Mouse (Mus musculus) ovary, postnatal 36 days (tissue): ENCODE measurements at regions not wholly inside any gene's neighbourhood (a gene's known extent, or its start where the extent isn't known, plus 50 kb on each side); places are given as distances from the start of the nearest gene placed in this dataset.

ENCODE experiments used
- DNase-seq: peaks from one replicate; pipeline ENCODE4 v3.0.0; 2022; ENCODE audit warnings: low spot score, mixed read lengths

GRCm38 (mm10) chr16:91156506-91156905 is 61.6 kb upstream of the 4932438H23Rik start:
- no peak for DNase-seq

- peak; percentile 11 for DNase-seq
These were observed 64.6 kb upstream of the Olig2 start for GRCm38 (mm10) chr16:91160679-91161078.

- DNase-seq: no peak
These were observed 63.6 kb upstream of the Olig2 start for GRCm38 (mm10) chr16:91161616-91162015.

GRCm38 (mm10) chr16:91162381-91162780 is 62.9 kb upstream of the Olig2 start:
- DNase-seq: no peak

DNA sequence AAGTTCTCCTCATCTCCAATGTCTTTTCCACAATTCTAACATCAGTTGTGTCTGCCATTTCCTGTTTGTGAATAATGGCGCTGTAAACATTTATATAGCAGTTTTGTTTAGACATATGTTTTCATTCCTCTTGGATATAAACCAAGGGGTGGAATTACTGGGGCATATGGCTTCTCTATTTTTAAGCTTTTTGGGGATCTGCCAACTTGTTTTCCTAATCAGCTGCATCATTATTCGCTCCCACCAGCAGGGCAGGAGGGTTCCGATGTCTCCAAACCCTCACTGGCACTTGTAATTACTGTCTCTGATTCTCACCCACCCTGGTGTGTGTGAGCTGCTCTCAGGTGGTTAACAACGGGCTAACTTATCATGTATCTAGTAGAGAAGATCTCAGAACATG is 59.4 kb upstream of the Olig2 start:
- no peak for DNase-seq

GRCm38 (mm10) chr16:91166866-91167265 is 58.4 kb upstream of the Olig2 start:
- no peak for DNase-seq

DNA sequence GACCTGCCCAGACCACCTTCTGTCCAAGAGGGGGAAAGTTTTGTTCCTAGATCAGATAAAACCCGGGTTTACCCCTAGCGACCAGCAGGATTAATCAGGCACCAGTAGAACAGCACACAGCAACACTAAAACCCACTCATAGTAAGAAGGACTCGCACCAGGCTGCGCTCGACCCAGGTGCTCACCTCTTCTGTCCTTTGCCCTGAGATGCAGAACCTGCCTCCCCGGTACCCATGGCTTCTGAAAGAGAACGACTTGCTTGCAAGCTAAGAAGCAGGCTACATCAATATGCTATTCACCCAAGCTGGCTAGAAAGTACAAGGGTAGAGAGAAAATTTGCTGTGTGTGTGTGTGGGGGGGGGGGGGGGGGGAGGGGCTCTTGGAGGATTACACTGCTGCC is 56.9 kb upstream of the Olig2 start:
- DNase-seq: no peak

GRCm38 (mm10) chr16:91169829-91170228 is 55.4 kb upstream of the Olig2 start:
- no peak for DNase-seq

DNA sequence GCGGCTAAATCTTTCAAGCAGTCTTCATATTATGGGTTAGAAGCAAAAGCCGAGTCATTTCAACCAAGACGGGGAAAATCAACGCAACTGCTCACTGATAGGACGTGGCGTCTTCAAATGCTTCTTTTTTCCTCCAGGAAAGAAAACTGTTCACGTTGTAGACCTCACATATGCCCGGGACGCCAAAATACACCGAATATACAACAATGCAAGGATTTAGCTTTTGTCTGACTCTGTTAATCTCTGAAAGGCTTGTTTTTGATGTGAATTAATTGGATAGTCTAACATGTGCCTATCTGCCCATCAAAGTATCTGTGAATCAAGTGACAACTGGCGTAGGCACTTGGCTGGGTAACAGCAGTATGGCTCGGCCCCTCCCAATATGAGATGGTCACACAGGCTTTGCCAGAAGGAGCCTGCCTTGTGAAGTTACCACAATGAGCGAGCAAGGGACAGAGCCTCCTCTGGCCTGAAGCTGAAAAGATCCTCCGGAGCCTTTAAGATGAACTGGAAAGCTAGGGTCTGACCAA is 53.3 kb upstream of the Olig2 start:
- DNase-seq: no peak

- DNase-seq: no peak
These were observed 52.7 kb upstream of the Olig2 start for GRCm38 (mm10) chr16:91172510-91172909.

DNA sequence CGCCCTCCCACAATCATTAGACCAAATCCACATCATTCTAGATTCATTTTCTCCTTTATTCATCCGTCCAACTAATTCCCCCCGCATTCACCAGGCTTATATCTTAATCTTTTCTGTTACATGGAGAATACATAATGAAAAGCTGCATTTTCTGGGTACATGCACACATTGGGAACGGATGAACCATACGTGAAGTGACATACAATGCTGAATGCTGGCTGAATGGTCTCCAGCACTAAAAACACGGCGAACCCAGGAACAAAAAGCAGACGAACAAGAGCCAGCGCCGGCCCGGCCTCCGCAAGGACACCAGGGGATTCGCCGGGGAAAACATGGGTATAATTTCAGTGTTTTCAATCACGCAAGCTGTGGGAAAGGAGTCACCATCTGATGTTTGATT is 52.0 kb upstream of the Olig2 start:
- DNase-seq: no peak

DNA sequence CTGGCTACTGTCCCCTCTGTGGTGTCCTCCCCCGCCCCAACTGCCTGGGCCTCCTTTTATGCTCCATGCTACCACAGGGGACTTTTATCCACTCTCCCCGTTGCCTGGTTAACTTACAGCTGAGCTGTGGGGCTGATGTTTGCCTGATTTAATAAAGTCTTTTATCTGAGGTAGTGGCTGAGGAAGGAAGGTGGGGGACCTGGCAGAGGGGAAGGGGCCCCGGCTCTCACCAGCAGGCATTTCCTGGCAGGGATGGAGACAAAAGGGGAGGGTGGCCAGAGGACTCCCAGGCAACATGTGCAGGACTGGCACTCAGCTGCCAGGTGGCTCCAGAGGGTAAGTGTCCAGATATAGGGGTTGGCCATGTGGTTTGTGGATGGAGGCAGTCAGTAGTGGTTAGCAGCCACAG is 51.4 kb upstream of the Olig2 start:
- no peak for DNase-seq

- no peak for DNase-seq
These were observed 50.9 kb upstream of the Olig2 start for GRCm38 (mm10) chr16:91174401-91174800.
